Mouse (Mus musculus) erythroblast, embryonic 14.5 days (primary cell): ENCODE measurements around the gene Sept1. TPM values are rescaled to one million over a fixed set of nuclear protein-coding genes. Genes with fewer than 3 reads are reported as not detected.

Source experiments
- H3K27me3 ChIP-seq: 2 replicates; pipeline ENCODE4 v1.6.1; 2012; ENCODE audit warnings: inconsistent platforms; ENCODE audit not compliant: control insufficient read depth
- H3K36me3 ChIP-seq: 2 replicates; pipeline ENCODE4 v1.6.1; 2012; ENCODE audit warnings: mild to moderate bottlenecking, inconsistent platforms; ENCODE audit not compliant: control insufficient read depth
- H3K4me1 ChIP-seq: 2 replicates; pipeline ENCODE4 v1.6.1; 2012; ENCODE audit warnings: inconsistent platforms; ENCODE audit not compliant: control insufficient read depth
- H3K4me3 ChIP-seq: replicated peaks from 2 replicates; pipeline ENCODE3; 2012; ENCODE audit warnings: moderate library complexity, mild to moderate bottlenecking, inconsistent platforms
- H3K9me3 ChIP-seq: 2 replicates; pipeline ENCODE4 v1.6.1; 2012; ENCODE audit warnings: low read length, inconsistent platforms, mixed read lengths; ENCODE audit not compliant: control insufficient read depth
- GATA1 ChIP-seq: IDR thresholded peaks from 2 replicates; pipeline ENCODE4 v1.6.1; 2012; ENCODE audit warnings: low read length, inconsistent platforms, mixed read lengths
- TAL1 ChIP-seq: IDR thresholded peaks from 3 replicates; pipeline ENCODE4 v1.6.1; 2012; ENCODE audit warnings: low read length, inconsistent platforms, mixed read lengths
- polyA plus RNA-seq: library from polyadenylated mRNA; stranded (reverse); fragments of >175 nt; gene quantifications from 2 replicates; pipeline ENCODE4 v1.2.3, GENCODE M21; 2012

The Sept1 gene
- polyA plus RNA-seq, 1 experiment = 36.2 TPM

DNA sequence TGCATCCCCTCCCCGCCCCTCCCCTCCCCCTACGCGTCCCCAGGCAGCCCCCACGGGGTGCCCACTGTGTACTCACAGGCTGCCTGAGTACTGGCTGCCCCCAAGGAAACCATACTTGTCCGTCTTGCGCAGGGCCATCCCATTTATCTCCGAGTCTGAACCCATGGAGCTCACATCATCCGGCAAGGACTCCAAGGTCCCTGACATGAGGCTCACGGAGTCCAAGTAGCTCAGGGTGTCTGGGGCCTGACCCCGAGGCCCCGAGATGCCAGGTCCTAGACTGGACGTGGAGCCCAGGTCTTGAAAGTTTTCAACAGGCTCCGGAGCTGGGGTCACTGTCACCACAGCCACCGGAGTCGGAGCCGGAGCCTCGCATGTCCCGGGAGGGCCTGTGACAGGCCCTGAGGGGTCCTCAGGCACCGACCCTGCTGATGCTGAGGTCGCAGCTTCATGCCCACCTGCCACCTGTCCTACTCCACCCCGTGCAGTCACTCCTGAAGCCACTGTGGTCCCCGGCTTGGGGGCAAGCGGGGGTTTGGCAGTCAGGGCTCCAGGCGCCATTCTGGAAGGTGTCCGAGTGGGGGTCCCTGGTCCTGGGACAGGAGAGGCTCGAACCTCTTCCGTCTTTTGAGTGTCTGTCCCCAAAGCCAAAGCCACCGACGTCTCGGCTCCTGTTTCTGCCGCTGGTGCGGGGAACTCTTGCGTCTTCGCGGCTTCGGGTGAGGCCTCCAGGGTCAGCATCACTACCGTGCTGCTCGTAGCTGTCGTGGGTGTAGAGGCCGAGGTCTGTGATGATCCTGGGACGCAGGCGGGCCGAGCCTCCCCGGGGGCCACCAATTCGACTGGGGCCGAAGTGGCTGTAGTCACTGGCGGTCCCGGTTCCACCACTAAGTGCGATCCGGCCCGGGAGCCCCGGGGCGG lies 25.3 kb downstream of the Sept1 start:
- no peaks in the 10 kb centered on the region for H3K9me3 ChIP-seq
- TF ChIP-seq GATA1 = no peak
- no peak for TF ChIP-seq TAL1
- peak overlapping the region; percentile 90 for H3K4me3 ChIP-seq
- H3K27me3 ChIP-seq = no peaks in the 10 kb centered on the region
- peaks cover 49% of the 10 kb centered on the region for H3K36me3 ChIP-seq
- peaks cover 70% of the 10 kb centered on the region for H3K4me1 ChIP-seq

DNA sequence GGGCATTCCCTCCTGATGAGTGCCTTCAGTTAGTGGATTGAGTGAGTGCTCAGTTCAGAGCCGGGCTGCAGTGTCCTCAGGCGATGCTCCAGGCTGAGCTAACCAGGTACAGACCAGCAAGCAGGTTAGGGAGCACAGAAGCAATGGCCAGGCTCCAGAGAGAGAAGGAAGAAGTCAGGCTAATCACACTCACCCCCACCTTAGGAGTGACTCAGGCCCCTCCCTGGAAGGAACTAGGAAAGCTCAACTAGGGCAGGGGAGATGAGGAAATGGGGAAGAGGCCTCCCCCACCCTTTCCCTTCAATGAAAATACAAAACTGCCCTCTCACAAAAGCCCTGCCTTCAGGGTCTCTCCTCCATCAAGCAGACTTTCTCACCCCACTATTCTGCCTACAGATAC lies 26.3 kb downstream of the Sept1 start:
- no peaks in the 10 kb centered on the region for H3K9me3 ChIP-seq
- peak overlapping the region; percentile 90 for H3K4me3 ChIP-seq
- peaks cover 57% of the 10 kb centered on the region for H3K36me3 ChIP-seq
- H3K27me3 ChIP-seq = no peaks in the 10 kb centered on the region
- TF ChIP-seq TAL1 = no peak
- no peak for TF ChIP-seq GATA1
- H3K4me1 ChIP-seq = peaks cover 63% of the 10 kb centered on the region

DNA sequence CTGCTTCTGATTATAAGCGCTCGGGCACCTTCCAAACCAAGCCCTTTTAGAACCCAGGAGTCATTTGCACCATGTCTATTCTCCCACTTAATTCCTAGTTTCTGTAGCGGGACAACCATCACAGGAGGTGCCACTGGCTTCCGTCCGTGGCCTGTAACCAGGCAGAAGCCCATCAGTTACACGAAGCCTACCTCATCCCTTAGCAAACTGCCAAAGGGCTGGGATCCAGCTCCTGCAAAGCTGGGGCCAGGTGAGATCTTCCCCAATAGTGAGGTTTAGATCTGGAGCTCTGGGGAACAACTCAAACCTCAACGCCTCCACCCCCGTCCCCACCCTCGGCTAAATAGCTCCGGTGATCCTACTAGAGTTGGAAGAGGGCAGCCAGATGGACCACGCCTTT lies 36.4 kb downstream of the Sept1 start:
- Histone ChIP-seq H3K9me3 (no peaks in the 10 kb centered on the region), H3K4me3 (peak overlapping the region; percentile 70), H3K27me3 (no peaks in the 10 kb centered on the region), H3K36me3 (peaks cover 88% of the 10 kb centered on the region), H3K4me1 (peaks cover 43% of the 10 kb centered on the region)
- TF ChIP-seq TAL1 (no peak), GATA1 (no peak)

GRCm38 (mm10) chr7:127195544-127196295 lies 37.2 kb downstream of the Sept1 start, which contains the start of gene Cd2bp2:
Gene Cd2bp2 (minus strand): TSS chr7:127196050.
- TF ChIP-seq TAL1 (no peak), GATA1 (no peak; the same call in 1 of the 2 replicates)
- Histone ChIP-seq H3K9me3 (no peaks in the 10 kb centered on the region), H3K27me3 (no peaks in the 10 kb centered on the region), H3K4me3 (peak within 1 kb of the TSS; percentile 70), H3K36me3 (peaks cover 88% of the 10 kb centered on the region), H3K4me1 (peaks cover 43% of the 10 kb centered on the region)

- Histone ChIP-seq H3K27me3 (no peaks in the 10 kb centered on the region), H3K4me3 (peak overlapping the region; percentile 70), H3K4me1 (peaks cover 43% of the 10 kb centered on the region), H3K9me3 (no peaks in the 10 kb centered on the region), H3K36me3 (peaks cover 83% of the 10 kb centered on the region)
- TF ChIP-seq GATA1 (no peak), TAL1 (no peak)
These were observed 38.3 kb downstream of the Sept1 start for GRCm38 (mm10) chr7:127194633-127195029.

GRCm38 (mm10) chr7:127194011-127194632 lies 38.8 kb downstream of the Sept1 start:
- H3K4me1 ChIP-seq = peaks cover 47% of the 10 kb centered on the region
- peaks cover 80% of the 10 kb centered on the region for H3K36me3 ChIP-seq
- TF ChIP-seq GATA1 = no peak
- no peak for TF ChIP-seq TAL1
- no peaks in the 10 kb centered on the region for H3K27me3 ChIP-seq
- no peaks in the 10 kb centered on the region for H3K9me3 ChIP-seq
- peak overlapping the region; percentile 14 for H3K4me3 ChIP-seq

GRCm38 (mm10) chr7:127192989-127193388 lies 39.9 kb downstream of the Sept1 start:
- TF ChIP-seq GATA1 = no peak
- TF ChIP-seq TAL1 = no peak
- H3K27me3 ChIP-seq = no peaks in the 10 kb centered on the region
- H3K4me1 ChIP-seq = peaks cover 49% of the 10 kb centered on the region
- peaks cover 69% of the 10 kb centered on the region for H3K36me3 ChIP-seq
- H3K4me3 ChIP-seq = no peak overlapping the region
- no peaks in the 10 kb centered on the region for H3K9me3 ChIP-seq

- H3K4me1 ChIP-seq = peaks cover 40% of the 10 kb centered on the region
- H3K36me3 ChIP-seq = peaks cover 52% of the 10 kb centered on the region
- H3K4me3 ChIP-seq = no peak overlapping the region
- no peaks in the 10 kb centered on the region for H3K9me3 ChIP-seq
- H3K27me3 ChIP-seq = no peaks in the 10 kb centered on the region
- TF ChIP-seq GATA1 (no peak), TAL1 (no peak)
These were observed 42.3 kb downstream of the Sept1 start for GRCm38 (mm10) chr7:127190672-127191071.
